Mouse (Mus musculus) lung, postnatal 0 days (tissue): ENCODE measurements at regions not wholly inside any gene's neighbourhood (a gene's known extent, or its start where the extent isn't known, plus 50 kb on each side); places are given as distances from the start of the nearest gene placed in this dataset.

Source experiments
- ATAC-seq: fragments of 200-750 bp; cut with Nextera tagmentation; 2 replicates; pipeline ENCODE4 v1.8.0; 2017; ENCODE audit warnings: moderate library complexity
- DNase-seq: peaks from one replicate; pipeline ENCODE4 v3.0.0-alpha.2; 2016; ENCODE audit warnings: low spot score
- H3K27ac ChIP-seq: fragments of 300-500 bp; sonication (generic); 2 replicates; pipeline ENCODE4 v1.5.1; 2014; ENCODE audit warnings: antibody characterized with exemption, mild to moderate bottlenecking, low read length, mixed read lengths
- H3K27me3 ChIP-seq: fragments of 300-500 bp; sonication (generic); replicated peaks from 2 replicates; pipeline ENCODE4 v1.6.1; 2014; ENCODE audit warnings: low read length, mixed read lengths; ENCODE audit not compliant: insufficient read depth
- H3K36me3 ChIP-seq: fragments of 300-500 bp; sonication (generic); 2 replicates; pipeline ENCODE4 v1.6.1; 2014; ENCODE audit warnings: low read length, mixed read lengths; ENCODE audit not compliant: insufficient read depth
- H3K4me1 ChIP-seq: fragments of 300-500 bp; sonication (generic); 2 replicates; pipeline ENCODE4 v1.6.1; 2014; ENCODE audit warnings: antibody characterized with exemption, low read depth, low read length, mixed read lengths; ENCODE audit not compliant: insufficient read depth
- H3K4me2 ChIP-seq: fragments of 300-500 bp; sonication (generic); replicated peaks from 2 replicates; pipeline ENCODE4 v1.6.1; 2014; ENCODE audit warnings: low read depth, mild to moderate bottlenecking, low read length, moderate library complexity, mixed read lengths
- H3K4me3 ChIP-seq: fragments of 300-500 bp; sonication (generic); 2 replicates; pipeline ENCODE4 v1.5.1; 2014; ENCODE audit warnings: low read depth, low read length
- H3K9ac ChIP-seq: fragments of 300-500 bp; sonication (generic); replicated peaks from 2 replicates; pipeline ENCODE4 v1.6.1; 2014; ENCODE audit warnings: low read depth, mild to moderate bottlenecking
- H3K9me3 ChIP-seq: fragments of 300-500 bp; sonication (generic); 2 replicates; pipeline ENCODE4 v1.6.1; 2016; ENCODE audit warnings: low read length, mixed read lengths
- CTCF ChIP-seq: IDR thresholded peaks from 2 replicates; pipeline ENCODE4 v1.5.1; 2016; ENCODE audit warnings: antibody characterized with exemption, mild to moderate bottlenecking
- EP300 ChIP-seq: IDR thresholded peaks from 2 replicates; pipeline ENCODE4 v1.6.1; 2016; ENCODE audit warnings: antibody characterized with exemption, mild to moderate bottlenecking, control low read depth
- WGBS: fragments of 180-500 bp; shearing (Covaris S2); extraction: QIAGEN DNeasy Blood & Tissue Kit; methylation state at CpG from one replicate; pipeline ENCODE4 v1.1.7; 2014; 5-methylcytosine and 5-hydroxymethylcytosine counted together

DNA sequence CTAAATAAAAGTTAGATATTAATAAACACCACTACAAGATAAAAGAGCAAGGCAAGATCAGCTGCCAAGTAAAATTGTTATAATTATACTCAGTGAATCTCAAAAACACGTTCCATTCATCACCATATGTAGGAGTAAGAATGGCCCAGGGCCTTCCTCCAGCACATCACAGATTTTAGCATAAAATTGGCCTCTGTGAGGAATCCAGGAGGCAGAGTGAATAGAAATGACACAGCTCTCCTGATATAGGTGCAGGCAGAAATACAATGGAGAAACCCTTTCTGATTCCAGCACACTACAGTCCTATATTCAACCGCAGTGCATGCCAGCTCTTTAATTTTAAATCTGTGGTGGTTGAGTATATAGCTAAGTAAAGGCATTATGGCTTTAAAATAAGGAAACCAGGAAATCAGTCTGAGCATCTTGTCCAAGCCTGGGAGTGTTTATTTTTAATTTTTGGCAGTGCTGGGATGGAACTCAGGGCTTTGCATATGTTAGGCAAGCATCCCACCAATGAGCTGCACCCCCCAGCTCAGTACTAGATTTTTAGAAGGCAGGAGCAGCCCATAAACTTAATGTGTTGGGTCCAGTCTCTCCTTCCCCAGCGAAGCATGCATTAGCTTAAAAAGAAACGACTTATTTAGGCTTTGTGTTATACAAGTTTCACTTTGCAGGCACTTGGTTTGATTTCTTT lies 158.3 kb upstream of the Ptprz1 start:
- 67% methylated on average over 4 of the region's 4 CpGs for WGBS
- Histone ChIP-seq H3K4me3 (no peak overlapping the region), H3K9me3 (no peaks in the 10 kb centered on the region), H3K27ac (no peak overlapping the region), H3K4me2 (no peak overlapping the region), H3K9ac (no peak overlapping the region), H3K4me1 (no peaks in the 10 kb centered on the region), H3K27me3 (no peaks in the 10 kb centered on the region), H3K36me3 (no peaks in the 10 kb centered on the region)
- DNase-seq (no peak), ATAC-seq (no peak)
- TF ChIP-seq CTCF, result no peak
- TF ChIP-seq EP300, result no peak

DNA sequence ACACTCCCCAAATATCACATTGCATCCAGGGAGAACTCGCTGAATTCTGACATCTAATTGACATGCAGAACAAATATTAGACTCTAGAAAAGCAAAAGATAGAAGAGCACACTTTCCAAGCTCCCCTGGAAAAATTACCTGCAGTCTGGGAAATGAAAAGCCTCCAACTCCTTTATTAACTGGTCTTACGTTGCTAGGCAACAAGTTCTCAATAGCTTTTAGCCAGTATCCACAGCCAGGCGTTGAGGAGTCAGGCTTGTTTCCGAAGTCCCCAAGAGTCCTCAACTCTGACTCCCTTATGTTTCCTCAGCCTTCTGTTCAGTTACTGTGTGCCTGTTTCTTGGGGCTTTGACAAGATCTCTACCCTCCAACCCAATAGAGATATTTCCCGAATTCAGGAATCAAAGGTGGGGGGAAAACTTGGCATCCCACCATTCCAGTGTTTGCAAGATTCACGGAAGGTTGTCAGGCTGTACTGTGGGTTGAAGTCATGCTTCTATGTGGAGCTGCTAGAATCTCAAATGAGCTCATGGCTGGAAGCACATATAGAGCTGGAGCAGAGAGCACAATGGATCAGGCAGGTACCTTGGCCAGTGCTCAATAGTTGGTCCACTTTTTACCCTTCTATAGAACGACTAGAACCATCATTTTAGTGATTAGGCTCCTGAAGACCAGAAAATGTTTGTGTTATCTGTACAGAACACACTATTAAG lies 159.0 kb upstream of the Ptprz1 start:
- Histone ChIP-seq H3K4me1 (no peaks in the 10 kb centered on the region), H3K27me3 (no peaks in the 10 kb centered on the region), H3K4me3 (no peak overlapping the region), H3K9ac (no peak overlapping the region), H3K4me2 (no peak overlapping the region), H3K36me3 (no peaks in the 10 kb centered on the region), H3K9me3 (no peaks in the 10 kb centered on the region), H3K27ac (no peak overlapping the region)
- TF ChIP-seq CTCF (no peak), EP300 (no peak)
- no peak for ATAC-seq
- no peak for DNase-seq
- 52% methylated on average over 7 of the region's 7 CpGs for WGBS

DNA sequence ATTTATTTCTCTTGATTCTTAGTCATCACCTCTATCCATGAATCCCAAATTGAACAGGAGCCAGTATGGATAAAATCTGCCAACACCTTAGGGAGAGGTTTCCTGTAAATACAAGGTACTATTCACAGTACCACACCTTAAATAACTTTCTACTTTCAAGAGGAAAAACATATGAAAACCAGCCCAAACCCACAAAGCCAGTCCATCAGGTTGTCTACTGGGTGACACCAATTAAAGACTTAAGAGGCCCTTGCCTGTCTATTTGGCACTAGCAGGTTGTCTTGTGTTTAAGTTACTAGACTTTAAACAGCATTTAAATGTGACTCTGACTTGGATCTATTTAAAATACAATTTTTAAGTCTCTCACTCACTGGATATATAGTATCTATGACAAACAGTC lies 177.1 kb upstream of the Ptprz1 start:
- H3K4me3 ChIP-seq, result no peak overlapping the region
- TF ChIP-seq CTCF (no peak), EP300 (no peak)
- no peaks in the 10 kb centered on the region for H3K27me3 ChIP-seq
- no peaks in the 10 kb centered on the region for H3K4me1 ChIP-seq
- H3K36me3 ChIP-seq, result no peaks in the 10 kb centered on the region
- no peak overlapping the region for H3K4me2 ChIP-seq
- no peaks in the 10 kb centered on the region for H3K9me3 ChIP-seq
- ATAC-seq, result no peak
- no peak overlapping the region for H3K27ac ChIP-seq
- DNase-seq, result no peak
- no peak overlapping the region for H3K9ac ChIP-seq

DNA sequence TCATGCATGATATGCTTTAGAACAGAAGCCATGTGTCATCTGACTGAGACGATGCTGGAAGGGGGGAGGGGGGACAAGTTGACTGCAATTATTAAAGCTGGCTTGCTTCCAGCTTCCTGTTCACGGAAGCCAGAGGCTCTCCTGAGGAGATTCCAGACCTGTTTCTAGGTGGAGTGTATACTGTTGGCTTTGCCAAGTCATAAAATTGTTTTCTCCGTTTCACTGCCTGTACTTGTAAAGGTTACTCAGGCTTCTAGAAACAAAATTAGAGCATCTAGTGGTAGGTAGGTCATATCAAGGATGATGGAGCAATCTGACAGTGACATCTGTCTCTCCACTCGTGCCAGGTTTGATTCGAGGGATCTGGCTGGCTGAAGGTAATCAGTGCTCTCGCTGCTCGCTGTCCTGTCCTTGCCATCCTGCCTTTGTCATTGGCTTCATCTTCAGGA lies 186.6 kb upstream of the Ptprz1 start:
- no peaks in the 10 kb centered on the region for H3K9me3 ChIP-seq
- ATAC-seq (no peak), DNase-seq (no peak)
- TF ChIP-seq EP300, result no peak
- no peak for TF ChIP-seq CTCF
- H3K9ac ChIP-seq, result no peak overlapping the region
- no peaks in the 10 kb centered on the region for H3K36me3 ChIP-seq
- no peaks in the 10 kb centered on the region for H3K4me1 ChIP-seq
- H3K27me3 ChIP-seq, result no peaks in the 10 kb centered on the region
- H3K4me2 ChIP-seq, result no peak overlapping the region
- no peak overlapping the region for H3K4me3 ChIP-seq
- WGBS, result 47% methylated on average over 7 of the region's 7 CpGs
- H3K27ac ChIP-seq, result no peak overlapping the region

DNA sequence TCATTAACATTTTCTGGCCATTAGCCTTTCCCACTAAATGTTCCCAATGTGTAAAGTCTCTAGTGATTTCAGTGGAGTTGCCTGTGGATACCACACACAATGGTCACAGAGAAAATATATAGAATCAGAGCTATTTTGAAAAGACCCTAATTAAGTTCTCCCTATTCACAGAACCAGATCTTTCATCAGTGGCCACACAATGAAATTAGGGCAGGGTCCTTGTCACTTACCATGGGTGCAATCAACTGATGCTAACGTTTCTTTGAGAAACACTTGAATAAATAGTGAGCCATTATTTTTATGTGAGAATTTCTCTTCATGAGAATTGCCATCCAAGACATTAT lies 200.7 kb upstream of the Ptprz1 start:
- H3K27ac ChIP-seq, result no peak overlapping the region
- 66% methylated on average over 1 of the region's 1 CpGs for WGBS

DNA sequence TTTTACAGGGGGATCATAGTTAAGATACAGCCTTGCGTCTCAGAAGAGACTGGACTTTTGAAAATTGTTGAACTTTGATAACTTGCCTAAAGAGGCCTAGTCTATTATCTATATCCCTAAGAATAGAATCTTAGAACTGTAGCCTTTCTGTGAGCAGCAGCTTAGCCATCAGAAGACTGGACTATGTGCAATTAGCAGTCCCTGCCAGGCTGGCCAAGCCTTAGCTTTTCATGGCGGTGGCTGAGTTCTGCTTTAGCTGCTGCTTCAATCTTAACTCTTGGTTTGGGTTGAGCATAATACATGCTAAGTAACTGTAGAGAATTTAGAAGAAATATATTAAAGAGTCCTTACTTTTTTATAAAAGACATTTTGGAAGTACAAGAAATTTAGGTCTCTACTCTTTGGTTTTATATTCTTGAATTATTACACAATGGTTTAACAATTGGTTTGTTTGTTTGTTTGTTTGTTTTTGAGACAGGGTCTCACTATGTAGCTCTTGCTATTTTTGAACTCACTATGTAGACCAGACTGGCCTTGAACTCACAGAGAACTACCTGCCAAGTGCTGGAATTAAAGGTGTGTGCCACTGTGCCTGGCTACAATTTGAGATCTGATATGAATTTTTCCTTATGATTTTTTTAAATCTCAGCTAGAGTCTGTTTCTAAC lies 201.2 kb upstream of the Ptprz1 start:
- Histone ChIP-seq H3K4me3 (no peak overlapping the region), H3K9ac (no peak overlapping the region), H3K27ac (no peak overlapping the region), H3K4me1 (no peaks in the 10 kb centered on the region), H3K27me3 (no peaks in the 10 kb centered on the region), H3K36me3 (no peaks in the 10 kb centered on the region), H3K9me3 (no peaks in the 10 kb centered on the region), H3K4me2 (no peak overlapping the region)
- DNase-seq (no peak), ATAC-seq (no peak)
- TF ChIP-seq CTCF (no peak), EP300 (no peak)
- 84% methylated on average over 2 of the region's 2 CpGs for WGBS

More for the DNA sequence above, 200.7 kb upstream of the Ptprz1 start:
- TF ChIP-seq EP300, result no peak
- TF ChIP-seq CTCF, result no peak
- Histone ChIP-seq H3K4me2 (no peak overlapping the region), H3K4me1 (no peaks in the 10 kb centered on the region), H3K36me3 (no peaks in the 10 kb centered on the region), H3K27me3 (no peaks in the 10 kb centered on the region), H3K9me3 (no peaks in the 10 kb centered on the region), H3K9ac (no peak overlapping the region), H3K4me3 (no peak overlapping the region)
- DNase-seq (no peak), ATAC-seq (no peak)
